Mouse (Mus musculus) cerebellum, adult 2 months (tissue): ENCODE data around the gene Zglp1.

Experiments
- CTCF ChIP-seq: fragments of 200-500 bp; IDR thresholded peaks from 2 replicates; pipeline ENCODE4 v1.5.1; 2011; ENCODE audit warnings: low read depth, mild to moderate bottlenecking, control low read depth, low read length, moderate library complexity, borderline replicate concordance; ENCODE audit not compliant: insufficient read depth
- POLR2A ChIP-seq: fragments of 200-500 bp; IDR thresholded peaks from 2 replicates; pipeline ENCODE4 v1.6.1; 2011; ENCODE audit warnings: low read length, control low read depth, borderline replicate concordance; ENCODE audit not compliant: insufficient read depth

DNA sequence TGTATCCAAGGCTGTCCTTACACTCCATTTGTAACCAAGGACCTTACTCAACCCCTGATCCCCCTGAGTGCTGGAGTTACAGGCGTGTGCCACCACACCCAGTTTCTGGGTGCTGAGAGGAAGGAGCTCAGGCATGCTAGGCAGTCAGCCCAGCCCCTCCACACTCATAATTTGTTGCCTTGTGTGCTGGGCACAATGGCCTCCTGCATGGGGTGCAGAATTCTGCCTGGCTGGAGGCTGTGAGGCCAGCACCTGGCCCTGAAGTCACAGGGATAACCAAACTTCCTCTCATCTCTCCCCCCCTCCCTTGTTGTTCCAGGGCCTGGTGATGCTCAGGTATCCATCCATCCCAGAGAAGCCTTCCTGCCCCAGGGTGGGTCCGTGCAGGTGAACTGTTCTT is 48.3 kb downstream of the Zglp1 start:
- TF ChIP-seq CTCF (no peak), POLR2A (no peak)
